Mouse (Mus musculus) Muller cell, postnatal 12 days (primary cell): ENCODE measurements around the gene Plekhm3.

ENCODE experiments used
- DNase-seq: peaks from one replicate; pipeline ENCODE4 v3.0.0-alpha.2; 2015; ENCODE audit errors: inconsistent ontology term

Plekhm3 gene

GRCm38 (mm10) chr1:64779415-64779814 lies 177.2 kb downstream of the Plekhm3 start:
- no peak for DNase-seq

- no peak for DNase-seq
These were observed 183.3 kb downstream of the Plekhm3 start for GRCm38 (mm10) chr1:64773305-64773704.

- DNase-seq = no peak
These were observed 186.5 kb downstream of the Plekhm3 start for GRCm38 (mm10) chr1:64770169-64770568.

- no peak for DNase-seq
These were observed 195.0 kb downstream of the Plekhm3 start for GRCm38 (mm10) chr1:64761646-64762045.

GRCm38 (mm10) chr1:64757766-64758165 lies 198.9 kb downstream of the Plekhm3 start:
- no peak for DNase-seq

- DNase-seq = peak; percentile 41
These were observed 199.4 kb downstream of the Plekhm3 start for GRCm38 (mm10) chr1:64757254-64757653.

- DNase-seq = no peak
These were observed 200.0 kb downstream of the Plekhm3 start for GRCm38 (mm10) chr1:64756640-64757030.

GRCm38 (mm10) chr1:64755971-64756639 lies 200.5 kb downstream of the Plekhm3 start:
- DNase-seq = peak; percentile 72

- DNase-seq = no peak
These were observed 202.0 kb downstream of the Plekhm3 start for GRCm38 (mm10) chr1:64754658-64755057.

- DNase-seq = no peak
These were observed 203.0 kb downstream of the Plekhm3 start for GRCm38 (mm10) chr1:64753668-64754067.

GRCm38 (mm10) chr1:64753109-64753508 lies 203.5 kb downstream of the Plekhm3 start:
- no peak for DNase-seq

- no peak for DNase-seq
These were observed 212.0 kb downstream of the Plekhm3 start for GRCm38 (mm10) chr1:64744616-64745015.

GRCm38 (mm10) chr1:64742741-64743408 lies 213.7 kb downstream of the Plekhm3 start:
- DNase-seq = no peak

- peak; percentile 95 for DNase-seq
These were observed 218.0 kb downstream of the Plekhm3 start for GRCm38 (mm10) chr1:64738661-64739082.

- DNase-seq = no peak
These were observed 218.5 kb downstream of the Plekhm3 start for GRCm38 (mm10) chr1:64738180-64738555.

GRCm38 (mm10) chr1:64737502-64738179 lies 219.0 kb downstream of the Plekhm3 start, which contains the start of gene Fzd5:
Gene Fzd5 (minus strand): TSS chr1:64737751.
- peak; percentile 100 for DNase-seq

- peak; percentile 81 for DNase-seq
These were observed 219.7 kb downstream of the Plekhm3 start for GRCm38 (mm10) chr1:64736681-64737501.
